Mouse (Mus musculus) midbrain, embryonic 15.5 days (tissue): ENCODE measurements at regions not wholly inside any gene's neighbourhood (a gene's known extent, or its start where the extent isn't known, plus 50 kb on each side); places are given as distances from the start of the nearest gene placed in this dataset.

Experiments used
- ATAC-seq: fragments of 200-750 bp; cut with Nextera tagmentation; replicated peaks from 2 replicates; pipeline ENCODE4 v1.8.0; 2017; ENCODE audit warnings: moderate TSS enrichment
- H3K27ac ChIP-seq: fragments of 300-500 bp; sonication (generic); 2 replicates; pipeline ENCODE4 v1.5.1; 2015; ENCODE audit warnings: mild to moderate bottlenecking, inconsistent platforms
- H3K27me3 ChIP-seq: fragments of 300-500 bp; sonication (generic); replicated peaks from 2 replicates; pipeline ENCODE4 v1.6.1; 2015; ENCODE audit warnings: inconsistent platforms
- H3K36me3 ChIP-seq: fragments of 300-500 bp; sonication (generic); replicated peaks from 2 replicates; pipeline ENCODE4 v1.6.1; 2015; ENCODE audit warnings: inconsistent platforms
- H3K4me1 ChIP-seq: fragments of 300-500 bp; sonication (generic); 2 replicates; pipeline ENCODE4 v1.6.1; 2015; ENCODE audit warnings: inconsistent platforms
- H3K4me2 ChIP-seq: fragments of 300-500 bp; sonication (generic); 2 replicates; pipeline ENCODE4 v1.6.1; 2015; ENCODE audit warnings: inconsistent platforms, mild to moderate bottlenecking, moderate library complexity
- H3K4me3 ChIP-seq: fragments of 300-500 bp; sonication (generic); 2 replicates; pipeline ENCODE4 v1.5.1; 2015; ENCODE audit warnings: mild to moderate bottlenecking, inconsistent platforms
- H3K9ac ChIP-seq: fragments of 300-500 bp; sonication (generic); 2 replicates; pipeline ENCODE4 v1.6.1; 2015; ENCODE audit warnings: mild to moderate bottlenecking, inconsistent platforms
- H3K9me3 ChIP-seq: fragments of 300-500 bp; sonication (generic); 2 replicates; pipeline ENCODE4 v1.6.1; 2016; ENCODE audit warnings: inconsistent platforms
- WGBS: fragments of 180-500 bp; shearing (Covaris S2); methylation state at CpG from one replicate; pipeline ENCODE4 v1.1.7; 2015; ENCODE audit warnings: mixed read lengths; 5-methylcytosine and 5-hydroxymethylcytosine counted together

DNA sequence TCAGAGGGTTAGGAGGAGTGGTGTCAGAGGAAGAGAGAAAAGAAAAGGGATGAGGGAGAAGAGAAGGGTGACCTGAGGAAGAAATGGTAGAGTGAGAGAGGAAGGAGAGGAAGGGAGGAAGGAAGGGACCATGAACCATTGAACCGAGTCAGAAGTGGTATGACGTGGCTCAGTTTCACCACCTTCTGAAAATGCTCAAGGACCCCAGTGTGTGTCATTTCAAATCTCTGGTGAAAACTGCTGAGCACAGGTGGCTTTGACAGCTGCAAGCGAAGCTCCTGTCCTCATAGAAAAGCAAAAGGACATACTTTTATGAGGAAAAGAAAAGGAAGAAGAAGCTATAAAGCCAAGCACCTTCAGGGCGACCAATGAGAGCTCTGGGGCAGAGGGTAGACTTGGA lies 214.3 kb downstream of the Gm9195 start:
- ATAC-seq = no peak
- Histone ChIP-seq H3K9ac (no peak overlapping the region), H3K27ac (no peak overlapping the region), H3K36me3 (no peaks in the 10 kb centered on the region), H3K4me2 (no peak overlapping the region), H3K4me3 (no peak overlapping the region), H3K4me1 (no peaks in the 10 kb centered on the region), H3K27me3 (no peaks in the 10 kb centered on the region), H3K9me3 (no peaks in the 10 kb centered on the region)
- WGBS = 86% methylated on average over 4 of the region's 4 CpGs

DNA sequence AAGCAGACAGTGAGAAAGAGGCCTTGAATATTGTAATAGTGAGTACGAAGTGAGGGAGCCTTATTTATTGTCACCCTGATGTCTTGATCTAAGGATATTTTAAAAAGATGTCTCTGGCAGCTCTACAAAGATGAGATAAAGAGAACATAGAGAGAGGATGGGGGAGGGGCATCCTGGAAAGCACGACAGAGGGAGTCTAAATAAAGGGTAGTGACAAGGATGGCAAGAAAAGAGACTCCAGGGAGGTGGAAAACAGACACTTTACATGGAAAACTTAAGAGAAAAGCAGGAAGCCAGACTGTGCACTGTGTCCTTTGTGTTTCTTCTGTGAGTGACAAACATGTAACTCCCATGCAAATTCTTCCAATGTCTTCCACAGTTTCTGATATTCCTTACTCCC lies 232.4 kb downstream of the Gm9195 start:
- no peak overlapping the region for H3K9ac ChIP-seq
- no peak for ATAC-seq
- no peak overlapping the region for H3K4me2 ChIP-seq
- H3K27ac ChIP-seq = no peak overlapping the region
- no peak overlapping the region for H3K4me3 ChIP-seq
- H3K27me3 ChIP-seq = no peaks in the 10 kb centered on the region
- no peaks in the 10 kb centered on the region for H3K9me3 ChIP-seq
- 19% methylated on average over 2 of the region's 2 CpGs for WGBS
- no peaks in the 10 kb centered on the region for H3K36me3 ChIP-seq
- peaks cover 7% of the 10 kb centered on the region for H3K4me1 ChIP-seq

DNA sequence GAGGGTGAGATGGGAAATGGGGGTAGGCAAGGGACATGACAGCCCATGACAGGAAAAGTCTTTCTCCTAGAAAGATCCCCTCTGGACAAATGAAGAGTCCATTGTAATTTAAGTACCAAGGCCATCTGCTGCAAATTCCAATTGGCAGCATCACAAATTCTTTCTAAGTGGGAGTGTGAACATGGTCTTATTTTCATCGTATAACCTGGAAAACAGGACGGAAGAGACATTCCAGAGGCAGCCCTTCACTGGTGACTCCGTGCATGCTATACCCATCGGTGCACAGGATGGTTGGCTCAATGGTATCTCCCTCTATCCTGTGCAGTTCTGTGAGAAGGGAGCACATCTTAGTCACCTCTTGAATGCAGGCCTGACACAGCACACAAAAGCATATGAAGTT lies 249.8 kb downstream of the Gm9195 start:
- Histone ChIP-seq H3K4me3 (no peak overlapping the region), H3K9ac (no peak overlapping the region), H3K4me1 (peaks cover 10% of the 10 kb centered on the region), H3K36me3 (no peaks in the 10 kb centered on the region), H3K9me3 (no peaks in the 10 kb centered on the region), H3K4me2 (no peak overlapping the region), H3K27me3 (no peaks in the 10 kb centered on the region), H3K27ac (no peak overlapping the region)
- no peak for ATAC-seq
- WGBS = 86% methylated on average over 4 of the region's 4 CpGs

DNA sequence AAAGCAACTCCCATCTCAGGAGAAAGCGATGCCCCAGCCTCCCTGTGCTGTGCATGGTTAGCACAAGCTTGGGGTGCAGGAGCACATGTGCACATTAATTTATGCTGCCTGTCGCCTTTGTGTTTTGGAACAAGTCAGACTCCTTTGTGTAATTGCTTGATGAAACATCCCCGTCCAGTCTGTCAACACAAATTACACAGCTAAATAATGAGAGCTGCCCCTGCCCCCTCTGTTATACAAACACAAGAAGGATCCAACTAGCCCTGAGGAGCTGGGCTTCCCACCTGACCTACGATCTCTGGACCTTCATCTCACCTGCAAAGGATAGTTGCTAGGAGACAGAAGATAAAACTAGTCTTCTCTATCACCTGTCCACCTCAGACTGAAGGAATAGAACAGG lies 251.4 kb downstream of the Gm9195 start:
- 38% methylated on average over 4 of the region's 4 CpGs for WGBS
- Histone ChIP-seq H3K27ac (no peak overlapping the region), H3K9me3 (no peaks in the 10 kb centered on the region), H3K4me1 (peaks cover 10% of the 10 kb centered on the region), H3K27me3 (no peaks in the 10 kb centered on the region), H3K9ac (no peak overlapping the region), H3K4me2 (no peak overlapping the region), H3K4me3 (no peak overlapping the region), H3K36me3 (no peaks in the 10 kb centered on the region)
- ATAC-seq = 0 out of 2 replicates have a peak, but pooled peaks have one; percentile 63

DNA sequence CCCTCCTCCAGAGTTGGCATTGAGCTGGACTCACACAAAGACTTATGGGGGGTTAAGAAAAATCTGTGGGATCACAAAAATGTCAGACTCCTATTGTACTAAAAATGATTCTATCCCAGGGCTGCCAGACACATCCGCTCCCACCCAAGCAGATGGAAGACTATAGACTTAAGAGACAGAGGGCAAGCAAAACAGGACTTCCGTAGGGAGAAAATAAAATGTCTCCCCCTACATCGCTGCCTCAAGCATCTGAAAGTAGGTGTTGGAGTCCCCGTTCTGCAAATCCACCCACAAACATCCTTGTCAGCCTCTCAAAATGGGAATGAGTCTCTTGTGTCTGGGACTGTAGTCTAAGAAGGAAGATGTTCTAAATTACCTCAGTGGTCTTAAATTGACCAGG lies 253.3 kb downstream of the Gm9195 start:
- Histone ChIP-seq H3K9me3 (no peaks in the 10 kb centered on the region), H3K27ac (no peak overlapping the region), H3K36me3 (no peaks in the 10 kb centered on the region), H3K4me3 (no peak overlapping the region), H3K9ac (no peak overlapping the region), H3K4me2 (no peak overlapping the region), H3K4me1 (peaks cover 10% of the 10 kb centered on the region), H3K27me3 (no peaks in the 10 kb centered on the region)
- 97% methylated on average over 4 of the region's 4 CpGs for WGBS
- ATAC-seq = no peak

DNA sequence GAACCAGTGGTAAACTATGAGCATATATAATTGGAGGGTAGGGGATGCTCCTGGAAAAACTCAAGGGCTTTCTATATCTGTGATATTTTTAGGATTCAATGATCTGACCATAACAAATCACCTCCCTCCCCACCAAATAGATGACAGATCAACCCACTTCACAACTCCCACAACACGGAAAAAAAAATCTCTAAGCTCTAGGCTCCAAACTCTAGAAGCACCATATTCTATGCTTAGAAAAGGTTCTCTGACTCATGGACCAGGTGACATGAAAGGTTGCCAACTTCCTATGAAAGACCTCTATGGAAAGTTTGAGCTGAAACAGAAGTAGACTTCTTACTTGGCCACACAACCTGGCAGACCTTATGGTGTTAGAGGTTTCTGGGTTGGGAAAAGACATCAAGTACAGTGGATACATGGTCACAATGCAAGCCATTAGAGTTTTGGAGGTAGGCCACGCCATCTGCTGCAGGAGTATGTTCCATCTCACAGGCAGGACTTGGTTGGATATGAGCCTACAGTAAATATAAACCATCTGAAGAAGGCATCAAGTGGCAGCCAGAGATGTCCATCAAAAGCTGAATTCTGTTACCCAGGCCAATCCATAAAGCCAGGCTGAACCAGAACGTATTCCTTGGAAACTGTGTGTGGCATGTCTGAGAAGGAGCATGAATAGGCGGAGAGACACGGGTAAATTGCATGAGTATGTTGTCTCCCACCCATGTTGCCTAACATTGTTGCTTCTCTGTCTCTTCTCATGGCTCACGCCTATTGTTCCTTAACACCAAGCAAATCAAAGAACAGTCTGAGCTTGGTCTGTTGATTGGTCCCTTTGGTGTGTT lies 257.2 kb downstream of the Gm9195 start:
- no peaks in the 10 kb centered on the region for H3K4me1 ChIP-seq
- no peak overlapping the region for H3K4me2 ChIP-seq
- H3K9me3 ChIP-seq = no peaks in the 10 kb centered on the region
- no peaks in the 10 kb centered on the region for H3K36me3 ChIP-seq
- no peaks in the 10 kb centered on the region for H3K27me3 ChIP-seq
- H3K27ac ChIP-seq = no peak overlapping the region
- H3K9ac ChIP-seq = no peak overlapping the region
- no peak for ATAC-seq
- H3K4me3 ChIP-seq = no peak overlapping the region
- 83% methylated on average over 6 of the region's 6 CpGs for WGBS

DNA sequence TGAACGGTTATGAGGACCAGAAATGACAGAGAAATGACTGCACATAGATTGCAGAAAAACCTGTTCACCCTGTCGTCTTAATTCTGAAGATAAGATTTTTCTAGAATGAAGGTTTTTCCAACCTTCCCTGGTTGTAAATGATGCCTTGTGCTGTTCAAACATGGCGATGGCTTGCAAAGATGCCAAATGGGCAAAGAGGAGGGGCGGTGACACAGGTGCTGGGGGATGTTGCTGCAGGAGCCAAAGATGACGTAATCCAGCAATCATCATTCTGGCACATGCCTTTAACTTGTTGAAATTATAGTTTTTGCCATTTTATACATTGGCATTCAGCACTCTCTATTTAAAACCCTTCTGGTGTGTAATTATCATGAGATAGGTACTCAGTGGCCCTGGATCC lies 263.8 kb downstream of the Gm9195 start:
- Histone ChIP-seq H3K4me2 (no peak overlapping the region), H3K27me3 (no peaks in the 10 kb centered on the region), H3K9ac (no peak overlapping the region), H3K9me3 (no peaks in the 10 kb centered on the region), H3K36me3 (no peaks in the 10 kb centered on the region), H3K27ac (no peak overlapping the region), H3K4me3 (no peak overlapping the region), H3K4me1 (no peaks in the 10 kb centered on the region)
- WGBS = 72% methylated on average over 5 of the region's 5 CpGs
- no peak for ATAC-seq

DNA sequence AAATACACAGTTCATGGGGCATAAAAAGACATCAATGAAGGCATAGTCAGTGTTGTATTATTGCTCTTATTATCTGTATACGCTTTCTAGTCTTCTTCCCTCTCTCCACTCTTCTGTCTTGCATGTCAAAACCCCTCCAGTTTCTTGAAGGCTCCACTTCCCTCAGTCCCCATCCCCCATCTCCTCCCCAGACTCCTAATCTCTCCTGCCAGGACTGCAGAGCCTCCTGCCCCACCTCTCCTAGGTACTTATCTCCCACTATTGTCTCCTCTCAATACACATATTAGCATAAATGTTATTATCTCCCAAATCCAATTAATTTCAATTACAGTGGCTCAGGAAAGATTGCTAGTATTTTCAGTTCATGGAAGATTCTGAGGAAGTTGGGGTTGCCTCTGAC lies 264.2 kb downstream of the Gm9195 start:
- WGBS = 44% methylated on average over 1 of the region's 1 CpGs
- H3K9ac ChIP-seq = no peak overlapping the region

DNA sequence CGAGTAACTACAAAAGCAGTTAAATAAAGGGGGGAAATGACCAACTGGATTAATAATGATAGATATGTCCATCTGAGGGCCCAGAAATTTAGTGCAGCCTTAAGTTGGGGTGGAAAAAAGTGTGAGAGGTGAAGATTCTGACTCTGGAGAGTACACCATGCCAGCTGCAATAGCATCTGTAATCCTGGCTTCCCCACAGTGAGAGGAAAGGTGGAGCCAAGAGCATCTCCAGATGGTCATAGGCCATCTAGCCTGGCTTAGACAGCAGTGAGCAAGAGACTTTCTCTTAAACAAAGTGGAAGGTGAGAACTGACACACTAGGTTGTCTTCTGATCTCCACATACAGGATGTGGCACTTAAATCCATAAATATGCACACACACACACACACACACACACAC lies 264.7 kb downstream of the Gm9195 start:
- Histone ChIP-seq H3K27me3 (no peaks in the 10 kb centered on the region), H3K4me2 (no peak overlapping the region), H3K36me3 (no peaks in the 10 kb centered on the region), H3K4me3 (no peak overlapping the region), H3K9me3 (no peaks in the 10 kb centered on the region), H3K27ac (no peak overlapping the region), H3K4me1 (no peaks in the 10 kb centered on the region), H3K9ac (no peak overlapping the region)
- no peak for ATAC-seq
- WGBS = 77% methylated on average over 1 of the region's 1 CpGs

More for the DNA sequence above, 264.2 kb downstream of the Gm9195 start:
- no peaks in the 10 kb centered on the region for H3K4me1 ChIP-seq
- H3K27me3 ChIP-seq = no peaks in the 10 kb centered on the region
- no peak overlapping the region for H3K4me2 ChIP-seq
- H3K36me3 ChIP-seq = no peaks in the 10 kb centered on the region
- H3K4me3 ChIP-seq = no peak overlapping the region
- no peak for ATAC-seq
- H3K27ac ChIP-seq = no peak overlapping the region
- H3K9me3 ChIP-seq = no peaks in the 10 kb centered on the region

DNA sequence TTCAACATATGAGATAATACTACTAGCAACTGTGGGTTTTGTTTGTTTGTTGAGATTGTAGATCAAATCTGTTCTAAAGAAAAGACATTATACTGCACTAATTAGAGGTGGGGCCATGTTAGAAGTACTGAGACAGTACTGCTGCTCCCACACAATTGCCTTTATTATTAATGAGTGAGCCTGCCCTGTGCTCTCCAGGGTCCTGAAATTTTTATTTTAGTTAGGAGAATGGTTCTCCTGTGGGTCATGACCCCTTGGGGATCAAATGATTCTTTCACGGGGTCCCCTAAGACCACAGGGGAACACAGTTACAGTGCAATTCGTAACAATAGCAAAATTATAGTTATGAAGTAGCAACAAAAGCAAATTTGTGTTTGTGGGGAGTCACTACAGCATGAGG lies 268.8 kb downstream of the Gm9195 start:
- 45% methylated on average over 2 of the region's 2 CpGs for WGBS
- Histone ChIP-seq H3K27ac (no peak overlapping the region), H3K9me3 (no peaks in the 10 kb centered on the region), H3K4me3 (no peak overlapping the region), H3K27me3 (no peaks in the 10 kb centered on the region), H3K4me2 (no peak overlapping the region), H3K36me3 (no peaks in the 10 kb centered on the region), H3K9ac (no peak overlapping the region), H3K4me1 (no peaks in the 10 kb centered on the region)
- ATAC-seq = no peak

DNA sequence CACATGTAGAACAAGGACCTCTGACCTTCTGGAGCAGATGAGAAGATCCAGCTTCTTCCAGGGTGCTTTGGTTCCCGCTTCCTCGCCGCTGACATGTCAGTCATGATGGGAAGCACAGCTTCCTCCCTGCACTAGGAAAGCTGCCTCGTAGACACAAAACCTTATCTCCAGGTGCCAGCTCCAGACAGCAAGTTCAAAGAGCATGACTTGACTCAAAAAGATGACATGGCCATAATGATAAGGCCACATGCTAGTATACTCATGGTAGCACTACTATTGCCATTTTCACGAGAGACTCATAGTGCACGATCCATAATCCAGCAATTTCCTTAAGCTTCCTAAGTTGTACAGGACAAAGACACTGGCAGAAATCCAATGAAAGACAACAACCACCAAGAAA lies 272.1 kb downstream of the Gm9195 start:
- no peak overlapping the region for H3K4me3 ChIP-seq
- no peak for ATAC-seq
- no peak overlapping the region for H3K27ac ChIP-seq
- H3K27me3 ChIP-seq = no peaks in the 10 kb centered on the region
- no peak overlapping the region for H3K9ac ChIP-seq
- WGBS = 92% methylated on average over 6 of the region's 6 CpGs
- H3K9me3 ChIP-seq = no peaks in the 10 kb centered on the region
- H3K36me3 ChIP-seq = no peaks in the 10 kb centered on the region
- H3K4me1 ChIP-seq = no peaks in the 10 kb centered on the region
- no peak overlapping the region for H3K4me2 ChIP-seq

DNA sequence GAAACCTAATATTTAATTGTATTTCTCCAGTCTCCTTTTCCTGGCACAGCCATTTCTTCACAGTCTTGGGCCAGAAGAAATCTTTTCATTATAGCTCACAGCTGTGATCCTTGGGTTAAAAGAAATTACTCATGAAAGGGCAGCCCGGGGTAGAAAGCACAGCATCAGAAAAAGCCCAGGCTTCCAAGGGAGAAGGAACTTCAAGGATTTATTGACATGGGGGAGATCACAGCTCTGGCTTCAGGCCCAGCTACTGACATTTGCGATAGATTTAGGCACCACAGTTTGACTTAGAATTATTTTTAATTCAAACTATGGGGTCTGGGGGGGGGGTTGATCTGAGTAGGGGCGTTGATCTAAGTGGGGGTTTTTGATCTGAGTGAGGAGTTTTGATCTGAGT lies 291.3 kb downstream of the Gm9195 start:
- no peaks in the 10 kb centered on the region for H3K27me3 ChIP-seq
- H3K27ac ChIP-seq = no peak overlapping the region
- H3K4me1 ChIP-seq = no peaks in the 10 kb centered on the region
- 60% methylated on average over 3 of the region's 3 CpGs for WGBS
- no peak for ATAC-seq
- H3K9me3 ChIP-seq = no peaks in the 10 kb centered on the region
- H3K36me3 ChIP-seq = no peaks in the 10 kb centered on the region
- no peak overlapping the region for H3K4me2 ChIP-seq
- no peak overlapping the region for H3K9ac ChIP-seq
- no peak overlapping the region for H3K4me3 ChIP-seq

DNA sequence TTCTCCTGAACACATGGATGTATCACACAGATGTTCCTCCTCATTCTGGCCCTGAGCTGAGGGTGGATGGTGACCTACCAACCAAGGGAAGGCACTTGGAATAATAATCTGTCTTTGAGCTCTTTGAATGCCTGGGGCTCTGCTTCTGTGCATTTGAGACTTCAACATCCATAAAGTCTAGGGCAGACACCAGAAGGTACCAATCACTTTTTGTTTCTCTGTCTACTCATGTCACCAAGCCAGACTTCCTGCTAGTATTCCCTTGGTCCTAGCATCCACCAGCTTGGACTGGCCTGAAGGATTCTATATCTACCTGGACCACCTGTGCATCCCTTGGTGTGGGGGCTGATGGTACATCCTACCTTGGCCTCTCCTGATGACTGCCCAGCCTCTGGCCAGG lies 291.7 kb downstream of the Gm9195 start:
- Histone ChIP-seq H3K4me3 (no peak overlapping the region), H3K4me2 (no peak overlapping the region), H3K36me3 (no peaks in the 10 kb centered on the region), H3K27ac (no peak overlapping the region), H3K27me3 (no peaks in the 10 kb centered on the region), H3K4me1 (no peaks in the 10 kb centered on the region), H3K9me3 (no peaks in the 10 kb centered on the region), H3K9ac (no peak overlapping the region)
- ATAC-seq = no peak
